Mouse (Mus musculus) ES-Bruce4 (cell line): ENCODE data around the gene Sorl1. TPM values are rescaled to one million over a fixed set of nuclear protein-coding genes. Genes with fewer than 3 reads are reported as not detected.

ENCODE experiments used
- H3K27ac ChIP-seq: 2 replicates; pipeline ENCODE4 v1.5.1; 2012; ENCODE audit warnings: low read length, inconsistent platforms; ENCODE audit not compliant: insufficient read depth
- H3K27me3 ChIP-seq: 2 replicates; pipeline ENCODE4 v1.6.1; 2012; ENCODE audit warnings: mild to moderate bottlenecking, low read length, inconsistent platforms; ENCODE audit not compliant: control insufficient read depth, poor library complexity, insufficient read depth, severe bottlenecking
- H3K36me3 ChIP-seq: 2 replicates; pipeline ENCODE4 v1.6.1; 2012; ENCODE audit warnings: inconsistent platforms, mild to moderate bottlenecking, low read length, moderate library complexity; ENCODE audit not compliant: control insufficient read depth, poor library complexity, insufficient read depth, severe bottlenecking
- H3K4me1 ChIP-seq: one replicate; pipeline ENCODE4 v1.8.1; 2011; ENCODE audit warnings: low read length; ENCODE audit not compliant: control insufficient read depth, insufficient read depth
- H3K4me3 ChIP-seq: 2 replicates; pipeline ENCODE4 v1.5.1; 2011; ENCODE audit warnings: low read depth, mild to moderate bottlenecking, low read length
- H3K9ac ChIP-seq: 2 replicates; pipeline ENCODE4 v1.6.1; 2012; ENCODE audit warnings: low read depth, mild to moderate bottlenecking, inconsistent platforms; ENCODE audit not compliant: poor library complexity, severe bottlenecking
- H3K9me3 ChIP-seq: replicated peaks from 2 replicates; pipeline ENCODE4 v1.6.1; 2012; ENCODE audit warnings: mild to moderate bottlenecking, low read length, inconsistent platforms; ENCODE audit not compliant: control insufficient read depth, poor library complexity, insufficient read depth, severe bottlenecking
- CTCF ChIP-seq: IDR thresholded peaks from one replicate; pipeline ENCODE4 v1.8.1; 2011; ENCODE audit warnings: low read depth, low read length
- EP300 ChIP-seq: IDR thresholded peaks from 2 replicates; pipeline ENCODE4 v1.6.1; 2011; ENCODE audit warnings: low read depth, low read length; ENCODE audit not compliant: insufficient read depth
- POLR2A ChIP-seq: IDR thresholded peaks from one replicate; pipeline ENCODE4 v1.8.1; 2011; ENCODE audit warnings: low read length; ENCODE audit not compliant: insufficient read depth
- polyA plus RNA-seq: library from polyadenylated mRNA; stranded (reverse); fragments of >200 nt; gene quantifications from 2 replicates; pipeline ENCODE4 v1.2.4, GENCODE M21; 2011; ENCODE audit warnings: low read depth; ENCODE audit not compliant: missing spikeins, insufficient read depth, insufficient read length

The Sorl1 gene
- polyA plus RNA-seq, 1 experiment = 17.6 TPM

- Histone ChIP-seq H3K9ac (no peak overlapping the region), H3K4me1 (no peaks in the 10 kb centered on the region), H3K27me3 (no peaks in the 10 kb centered on the region), H3K27ac (no peak overlapping the region), H3K9me3 (no peaks in the 10 kb centered on the region), H3K36me3 (no peaks in the 10 kb centered on the region), H3K4me3 (no peak overlapping the region)
- no peak for TF ChIP-seq POLR2A
- no peak for TF ChIP-seq CTCF
- no peak for TF ChIP-seq EP300
Observed at GRCm38 (mm10) chr9:41924140-41924539, 200.0 kb downstream of the Sorl1 start.

GRCm38 (mm10) chr9:41922416-41922815, 201.7 kb downstream of the Sorl1 start:
- Histone ChIP-seq H3K4me3 (no peak overlapping the region), H3K9ac (no peak overlapping the region), H3K27me3 (no peaks in the 10 kb centered on the region), H3K4me1 (no peaks in the 10 kb centered on the region), H3K9me3 (no peaks in the 10 kb centered on the region), H3K27ac (no peak overlapping the region), H3K36me3 (no peaks in the 10 kb centered on the region)
- no peak for TF ChIP-seq POLR2A
- TF ChIP-seq EP300 = no peak
- TF ChIP-seq CTCF = no peak

- Histone ChIP-seq H3K4me3 (no peak overlapping the region), H3K9ac (no peak overlapping the region), H3K4me1 (no peaks in the 10 kb centered on the region), H3K9me3 (no peaks in the 10 kb centered on the region), H3K27ac (no peak overlapping the region), H3K27me3 (no peaks in the 10 kb centered on the region; the same call in 1 of the 2 replicates), H3K36me3 (no peaks in the 10 kb centered on the region)
- TF ChIP-seq POLR2A (no peak), EP300 (no peak), CTCF (no peak)
Observed at GRCm38 (mm10) chr9:41918657-41919380, 205.3 kb downstream of the Sorl1 start.

GRCm38 (mm10) chr9:41918155-41918554, 205.9 kb downstream of the Sorl1 start:
- H3K4me1 ChIP-seq = no peaks in the 10 kb centered on the region
- H3K4me3 ChIP-seq = no peak overlapping the region
- H3K9ac ChIP-seq = no peak overlapping the region
- no peak for TF ChIP-seq EP300
- TF ChIP-seq POLR2A = no peak
- no peak for TF ChIP-seq CTCF
- no peaks in the 10 kb centered on the region for H3K36me3 ChIP-seq
- H3K9me3 ChIP-seq = no peaks in the 10 kb centered on the region
- no peaks in the 10 kb centered on the region; the same call in 1 of the 2 replicates for H3K27me3 ChIP-seq
- H3K27ac ChIP-seq = no peak overlapping the region

- Histone ChIP-seq H3K9me3 (no peaks in the 10 kb centered on the region), H3K4me3 (no peak overlapping the region), H3K4me1 (no peaks in the 10 kb centered on the region), H3K27ac (no peak overlapping the region), H3K27me3 (no peaks in the 10 kb centered on the region; the same call in 1 of the 2 replicates), H3K36me3 (no peaks in the 10 kb centered on the region), H3K9ac (no peak overlapping the region)
- TF ChIP-seq POLR2A = no peak
- no peak for TF ChIP-seq CTCF
- no peak for TF ChIP-seq EP300
Observed at GRCm38 (mm10) chr9:41915571-41915970, 208.5 kb downstream of the Sorl1 start.

Other genes starting within 250 kb of the Sorl1 start
- gene Sc5d, start 140.0 kb upstream of the Sorl1 start, polyA plus RNA-seq = 46.1 and 49.2 TPM in 2 replicates